Mouse (Mus musculus): ENCODE measurements at regions not wholly inside any gene's neighbourhood (a gene's known extent, or its start where the extent isn't known, plus 50 kb on each side); places are given as distances from the start of the nearest gene placed in this dataset.

GRCm38 (mm10) chr9:73242521-73243308 lies 129.5 kb downstream of the Rsl24d1 start:
- WGBS: 77% methylated on average over 4 of the region's 4 CpGs

GRCm38 (mm10) chr9:73244177-73244576 lies 131.0 kb downstream of the Rsl24d1 start:
- 77% methylated on average over 3 of the region's 3 CpGs for WGBS
- Histone ChIP-seq H3K27ac (ENCODE audit: insufficient read depth, low read depth, low read length) (no peak overlapping the region), H3K4me3 (ENCODE audit: insufficient read depth, low read depth, low read length) (no peak overlapping the region), H3K4me1 (ENCODE audit: control insufficient read depth, insufficient read depth, low read length) (peaks cover 3% of the 10 kb centered on the region; the same call in 1 of the 2 replicates)
- TF ChIP-seq POLR2A (IDR thresholded peaks at IDR 0.05; ENCODE audit: insufficient read depth, low read depth, low read length) (no peak), CTCF (IDR thresholded peaks at IDR 0.05; ENCODE audit: insufficient read depth, low read depth, low read length) (no peak)

More at GRCm38 (mm10) chr9:73242521-73243308, 129.5 kb downstream of the Rsl24d1 start:
- peaks cover 3% of the 10 kb centered on the region; the same call in 1 of the 2 replicates for H3K4me1 ChIP-seq (ENCODE audit: control insufficient read depth, insufficient read depth, low read length)
- TF ChIP-seq POLR2A (IDR thresholded peaks at IDR 0.05; ENCODE audit: insufficient read depth, low read depth, low read length) (no peak), CTCF (IDR thresholded peaks at IDR 0.05; ENCODE audit: insufficient read depth, low read depth, low read length) (no peak)
- H3K4me3 ChIP-seq (ENCODE audit: insufficient read depth, low read depth, low read length): no peak overlapping the region
- no peak overlapping the region for H3K27ac ChIP-seq (ENCODE audit: insufficient read depth, low read depth, low read length)

DNA sequence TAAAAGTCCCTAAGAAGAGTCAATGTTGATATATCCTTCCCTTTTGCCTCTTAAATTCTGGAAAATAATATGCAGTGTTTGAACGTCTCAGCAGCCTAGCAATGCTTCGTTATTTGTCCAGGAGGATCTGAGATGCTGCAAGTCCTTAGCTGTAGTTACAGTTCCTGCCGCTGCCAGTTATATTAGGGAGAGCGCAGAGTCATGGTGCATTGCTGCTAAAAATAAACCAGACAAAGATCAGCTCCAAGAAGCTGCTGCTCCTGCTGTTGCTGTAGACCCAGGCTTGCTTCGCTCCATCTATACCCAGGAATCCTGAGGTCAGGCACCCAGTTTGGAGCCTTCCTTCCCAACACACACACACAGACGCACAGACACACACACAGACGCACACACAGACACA lies 132.3 kb downstream of the Rsl24d1 start:
- Histone ChIP-seq H3K4me3 (ENCODE audit: insufficient read depth, low read depth, low read length) (no peak overlapping the region), H3K4me1 (ENCODE audit: control insufficient read depth, insufficient read depth, low read length) (peaks cover 3% of the 10 kb centered on the region; the same call in 1 of the 2 replicates), H3K27ac (ENCODE audit: insufficient read depth, low read depth, low read length) (peak overlapping the region; percentile 65)
- TF ChIP-seq CTCF (IDR thresholded peaks at IDR 0.05; ENCODE audit: insufficient read depth, low read depth, low read length) (no peak), POLR2A (IDR thresholded peaks at IDR 0.05; ENCODE audit: insufficient read depth, low read depth, low read length) (no peak)
- WGBS: 26% methylated on average over 7 of the region's 7 CpGs

DNA sequence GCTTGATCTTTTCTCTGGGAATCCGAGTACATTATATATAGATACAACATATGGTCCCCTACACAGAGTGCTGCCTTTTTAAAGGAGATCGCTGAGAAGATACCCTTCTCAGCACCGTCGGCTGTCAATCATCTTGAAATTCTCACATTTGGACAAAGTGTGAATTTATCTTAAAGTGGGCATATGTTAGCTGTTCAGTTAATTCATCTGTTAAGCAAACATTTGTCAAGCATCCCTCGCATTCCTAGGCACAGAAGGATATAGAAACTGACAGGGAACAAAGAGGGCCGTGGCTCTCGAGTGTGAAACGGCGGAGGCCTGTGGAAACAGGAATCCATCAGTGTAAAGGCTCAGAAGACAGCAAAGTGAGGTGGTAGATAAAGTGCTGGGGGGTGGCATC lies 144.9 kb downstream of the Rsl24d1 start:
- WGBS: 85% methylated on average over 9 of the region's 9 CpGs
- TF ChIP-seq POLR2A (IDR thresholded peaks at IDR 0.05; ENCODE audit: insufficient read depth, low read depth, low read length) (no peak), CTCF (IDR thresholded peaks at IDR 0.05; ENCODE audit: insufficient read depth, low read depth, low read length) (no peak)
- Histone ChIP-seq H3K4me3 (ENCODE audit: insufficient read depth, low read depth, low read length) (no peak overlapping the region), H3K27ac (ENCODE audit: insufficient read depth, low read depth, low read length) (no peak overlapping the region), H3K4me1 (ENCODE audit: control insufficient read depth, insufficient read depth, low read length) (peaks cover 2% of the 10 kb centered on the region; the same call in 1 of the 2 replicates)

DNA sequence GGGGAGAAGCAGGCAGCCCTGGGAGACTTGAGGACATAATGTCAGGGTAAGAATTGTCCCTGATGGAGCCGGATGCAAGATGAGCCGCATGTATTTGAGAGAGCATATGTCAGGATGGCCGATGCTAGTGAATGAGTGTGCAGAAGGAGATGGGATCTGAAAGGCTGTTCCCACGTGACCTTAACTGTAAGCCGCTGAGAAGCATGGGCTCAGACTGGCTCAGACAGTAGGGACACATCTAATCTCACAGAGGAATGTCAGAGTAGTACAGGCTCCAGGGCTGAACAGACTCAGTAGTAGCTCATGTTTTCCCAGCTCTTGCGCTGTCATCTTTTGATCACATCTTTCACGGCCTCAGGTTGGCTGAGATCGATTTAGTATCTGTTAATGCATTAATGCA lies 145.4 kb downstream of the Rsl24d1 start:
- 95% methylated on average over 8 of the region's 8 CpGs for WGBS
- H3K4me1 ChIP-seq (ENCODE audit: control insufficient read depth, insufficient read depth, low read length): peaks cover 2% of the 10 kb centered on the region; the same call in 1 of the 2 replicates
- no peak overlapping the region for H3K4me3 ChIP-seq (ENCODE audit: insufficient read depth, low read depth, low read length)
- no peak overlapping the region for H3K27ac ChIP-seq (ENCODE audit: insufficient read depth, low read depth, low read length)
- no peak for TF ChIP-seq POLR2A (IDR thresholded peaks at IDR 0.05; ENCODE audit: insufficient read depth, low read depth, low read length)
- no peak for TF ChIP-seq CTCF (IDR thresholded peaks at IDR 0.05; ENCODE audit: insufficient read depth, low read depth, low read length)

- peaks cover 2% of the 10 kb centered on the region; the same call in 1 of the 2 replicates for H3K4me1 ChIP-seq (ENCODE audit: control insufficient read depth, insufficient read depth, low read length)
- TF ChIP-seq POLR2A (IDR thresholded peaks at IDR 0.05; ENCODE audit: insufficient read depth, low read depth, low read length): no peak
- no peak for TF ChIP-seq CTCF (IDR thresholded peaks at IDR 0.05; ENCODE audit: insufficient read depth, low read depth, low read length)
Observed at GRCm38 (mm10) chr9:73262711-73263110, 149.5 kb downstream of the Rsl24d1 start.

DNA sequence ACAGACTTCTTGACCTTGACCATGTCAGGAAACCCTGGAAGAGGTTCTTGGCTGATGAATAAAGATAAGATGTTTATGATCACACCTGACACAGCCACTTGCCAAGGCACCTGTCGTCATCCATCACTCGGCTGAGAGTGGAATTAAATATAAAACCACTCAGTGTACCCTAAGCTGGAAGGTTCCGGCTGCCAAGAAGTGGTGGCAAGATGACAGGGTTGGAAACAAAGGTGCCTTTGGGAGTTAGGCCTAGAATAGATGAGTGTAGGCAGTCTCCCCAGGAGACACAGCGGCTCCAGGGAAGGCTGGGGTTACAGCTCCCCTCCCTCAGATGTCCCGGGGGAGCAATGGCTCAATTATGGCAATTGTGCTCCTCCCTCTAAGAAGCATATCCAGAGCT lies 157.0 kb downstream of the Rsl24d1 start:
- TF ChIP-seq CTCF (IDR thresholded peaks at IDR 0.05; ENCODE audit: insufficient read depth, low read depth, low read length) (no peak), POLR2A (IDR thresholded peaks at IDR 0.05; ENCODE audit: insufficient read depth, low read depth, low read length) (no peak)
- no peak overlapping the region for H3K27ac ChIP-seq (ENCODE audit: insufficient read depth, low read depth, low read length)
- 56% methylated on average over 5 of the region's 5 CpGs for WGBS
- H3K4me3 ChIP-seq (ENCODE audit: insufficient read depth, low read depth, low read length): no peak overlapping the region
- H3K4me1 ChIP-seq (ENCODE audit: control insufficient read depth, insufficient read depth, low read length): peaks cover 7% of the 10 kb centered on the region; the same call in 1 of the 2 replicates

More at GRCm38 (mm10) chr9:73262711-73263110, 149.5 kb downstream of the Rsl24d1 start:
- 12% methylated on average over 5 of the region's 5 CpGs for WGBS
- Histone ChIP-seq H3K4me3 (ENCODE audit: insufficient read depth, low read depth, low read length) (no peak overlapping the region), H3K27ac (ENCODE audit: insufficient read depth, low read depth, low read length) (no peak overlapping the region)

- 56% methylated on average over 2 of the region's 2 CpGs for WGBS
- Histone ChIP-seq H3K4me1 (ENCODE audit: control insufficient read depth, insufficient read depth, low read length) (peaks cover 7% of the 10 kb centered on the region; the same call in 1 of the 2 replicates), H3K27ac (ENCODE audit: insufficient read depth, low read depth, low read length) (peak overlapping the region; percentile 64; the same call in 1 of the 2 replicates), H3K4me3 (ENCODE audit: insufficient read depth, low read depth, low read length) (no peak overlapping the region)
- TF ChIP-seq POLR2A (IDR thresholded peaks at IDR 0.05; ENCODE audit: insufficient read depth, low read depth, low read length): no peak
Observed at GRCm38 (mm10) chr9:73272614-73273013, 159.4 kb downstream of the Rsl24d1 start.

DNA sequence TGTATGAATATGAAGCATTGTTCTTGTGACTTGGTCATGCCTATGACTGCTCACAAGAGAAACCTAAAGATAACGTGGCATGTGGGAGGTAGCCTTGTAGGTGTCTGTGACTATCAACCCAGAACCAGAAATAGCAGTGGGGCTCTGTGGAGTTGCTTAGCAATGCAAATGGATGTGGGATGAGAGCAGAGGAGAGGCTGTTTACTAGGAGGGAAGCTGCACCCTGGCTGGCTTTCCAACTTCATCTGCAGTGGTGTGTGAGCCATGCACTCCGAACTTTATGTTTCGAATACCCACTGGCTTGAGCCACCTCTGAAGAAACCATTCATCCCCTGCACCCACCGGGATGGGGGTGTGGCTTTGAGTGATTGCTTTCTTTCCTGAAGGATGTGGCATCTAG lies 160.5 kb downstream of the Rsl24d1 start:
- no peak for TF ChIP-seq CTCF (IDR thresholded peaks at IDR 0.05; ENCODE audit: insufficient read depth, low read depth, low read length)
- no peak for TF ChIP-seq POLR2A (IDR thresholded peaks at IDR 0.05; ENCODE audit: insufficient read depth, low read depth, low read length)
- H3K4me3 ChIP-seq (ENCODE audit: insufficient read depth, low read depth, low read length): no peak overlapping the region
- H3K27ac ChIP-seq (ENCODE audit: insufficient read depth, low read depth, low read length): peak overlapping the region; percentile 67
- H3K4me1 ChIP-seq (ENCODE audit: control insufficient read depth, insufficient read depth, low read length): peaks cover 7% of the 10 kb centered on the region; the same call in 1 of the 2 replicates
- 55% methylated on average over 4 of the region's 4 CpGs for WGBS
